Mouse (Mus musculus) midbrain, embryonic 16.5 days (tissue): ENCODE measurements around the gene Rbfox2. TPM values are rescaled to one million over a fixed set of nuclear protein-coding genes. Genes with fewer than 3 reads are reported as not detected.
"Not testable (repeated sequence)": the region's sequence is repeated elsewhere in the genome, so short reads cannot be mapped to it uniquely, and the experiment has no call there.

Experiments used
- ATAC-seq: fragments of 200-750 bp; cut with Nextera tagmentation; 2 replicates; pipeline ENCODE4 v1.8.0; 2017; ENCODE audit warnings: moderate TSS enrichment
- H3K27ac ChIP-seq: fragments of 300-500 bp; sonication (generic); 2 replicates; pipeline ENCODE4 v1.5.1; 2014; ENCODE audit warnings: mild to moderate bottlenecking, low read length, mixed read lengths
- H3K27me3 ChIP-seq: fragments of 300-500 bp; sonication (generic); 2 replicates; pipeline ENCODE4 v1.6.1; 2014; ENCODE audit warnings: low read depth, low read length, mixed read lengths; ENCODE audit not compliant: control insufficient read depth, insufficient read depth
- H3K36me3 ChIP-seq: fragments of 300-500 bp; sonication (generic); 2 replicates; pipeline ENCODE4 v1.6.1; 2014; ENCODE audit warnings: mild to moderate bottlenecking, low read length, moderate library complexity, mixed read lengths; ENCODE audit not compliant: control insufficient read depth, insufficient read depth
- H3K4me1 ChIP-seq: fragments of 300-500 bp; sonication (generic); 2 replicates; pipeline ENCODE4 v1.6.1; 2014; ENCODE audit warnings: mild to moderate bottlenecking, low read length, mixed read lengths; ENCODE audit not compliant: control insufficient read depth, insufficient read depth
- H3K4me2 ChIP-seq: fragments of 300-500 bp; sonication (generic); 2 replicates; pipeline ENCODE4 v1.6.1; 2014; ENCODE audit warnings: mild to moderate bottlenecking, low read length, mixed read lengths
- H3K4me3 ChIP-seq: fragments of 300-500 bp; sonication (generic); 2 replicates; pipeline ENCODE4 v1.5.1; 2014; ENCODE audit warnings: low read depth, mild to moderate bottlenecking, low read length, moderate library complexity, mixed read lengths
- H3K9ac ChIP-seq: fragments of 300-500 bp; sonication (generic); 2 replicates; pipeline ENCODE4 v1.6.1; 2014; ENCODE audit warnings: low read depth, low read length, mixed read lengths
- H3K9me3 ChIP-seq: fragments of 300-500 bp; sonication (generic); replicated peaks from 2 replicates; pipeline ENCODE4 v1.6.1; 2014; ENCODE audit warnings: mild to moderate bottlenecking, low read length, mixed read lengths; ENCODE audit not compliant: control insufficient read depth, poor library complexity, severe bottlenecking
- WGBS: fragments of 180-500 bp; shearing (Covaris S2); extraction: QIAGEN DNeasy Blood & Tissue Kit; methylation state at CpG from one replicate; pipeline ENCODE4 v1.1.7; 2014; 5-methylcytosine and 5-hydroxymethylcytosine counted together
- polyA plus RNA-seq: library from polyadenylated mRNA; unstranded; fragments of >200 nt; fragmentation: Nextera tagmentation; extraction: Ambion mirVana; gene quantifications from 2 replicates; pipeline ENCODE4 v1.2.1, GENCODE M21; 2015

Gene Rbfox2
- polyA plus RNA-seq, 1 experiment from 2014 or later, result 165 TPM

- no peaks in the 10 kb centered on the region for H3K27me3 ChIP-seq
- H3K4me2 ChIP-seq, result no peak overlapping the region
- H3K4me1 ChIP-seq, result peaks cover 5% of the 10 kb centered on the region; the same call in 1 of the 2 replicates
- peaks cover 3% of the 10 kb centered on the region for H3K36me3 ChIP-seq
- no peak; the same call in 1 of the 2 replicates for ATAC-seq
- no peak overlapping the region for H3K27ac ChIP-seq
- no peak overlapping the region for H3K9ac ChIP-seq
- 75% methylated on average over 4 of the region's 4 CpGs for WGBS
- H3K4me3 ChIP-seq, result no peak overlapping the region
- H3K9me3 ChIP-seq, result no peaks in the 10 kb centered on the region
These were observed 234.1 kb downstream of the Rbfox2 start for GRCm38 (mm10) chr15:77072556-77073163.

GRCm38 (mm10) chr15:77071501-77071900 is 235.3 kb downstream of the Rbfox2 start:
- Histone ChIP-seq H3K27me3 (no peaks in the 10 kb centered on the region), H3K27ac (no peak overlapping the region), H3K4me2 (peak overlapping the region; percentile 36), H3K4me1 (peaks cover 5% of the 10 kb centered on the region; the same call in 1 of the 2 replicates), H3K4me3 (no peak overlapping the region), H3K9me3 (no peaks in the 10 kb centered on the region), H3K9ac (no peak overlapping the region), H3K36me3 (peaks cover 2% of the 10 kb centered on the region; the same call in 1 of the 2 replicates)
- 23% methylated on average over 10 of the region's 10 CpGs for WGBS
- peak; percentile 55 for ATAC-seq

GRCm38 (mm10) chr15:77070745-77071268 is 236.0 kb downstream of the Rbfox2 start:
- 87% methylated on average over 11 of the region's 11 CpGs for WGBS
- Histone ChIP-seq H3K4me3 (no peak overlapping the region), H3K9ac (no peak overlapping the region), H3K27me3 (no peaks in the 10 kb centered on the region), H3K27ac (no peak overlapping the region), H3K4me1 (peaks cover 5% of the 10 kb centered on the region; the same call in 1 of the 2 replicates), H3K9me3 (no peaks in the 10 kb centered on the region), H3K4me2 (no peak overlapping the region), H3K36me3 (no peaks in the 10 kb centered on the region)
- no peak for ATAC-seq

- Histone ChIP-seq H3K9me3 (no peaks in the 10 kb centered on the region), H3K27me3 (no peaks in the 10 kb centered on the region), H3K36me3 (no peaks in the 10 kb centered on the region), H3K9ac (no peak overlapping the region), H3K4me3 (no peak overlapping the region), H3K4me2 (no peak overlapping the region), H3K27ac (no peak overlapping the region), H3K4me1 (peaks cover 5% of the 10 kb centered on the region; the same call in 1 of the 2 replicates)
- WGBS, result 90% methylated on average over 3 of the region's 3 CpGs
- no peak for ATAC-seq
These were observed 237.8 kb downstream of the Rbfox2 start for GRCm38 (mm10) chr15:77069019-77069418.

- Histone ChIP-seq H3K4me2 (no peak overlapping the region), H3K9me3 (no peaks in the 10 kb centered on the region), H3K36me3 (no peaks in the 10 kb centered on the region), H3K27me3 (no peaks in the 10 kb centered on the region), H3K4me3 (no peak overlapping the region), H3K4me1 (peaks cover 5% of the 10 kb centered on the region; the same call in 1 of the 2 replicates), H3K27ac (no peak overlapping the region), H3K9ac (no peak overlapping the region)
- no peak for ATAC-seq
- WGBS, result 66% methylated on average over 3 of the region's 3 CpGs
These were observed 238.4 kb downstream of the Rbfox2 start for GRCm38 (mm10) chr15:77068439-77068861.

- no peak overlapping the region for H3K4me3 ChIP-seq
- no peaks in the 10 kb centered on the region for H3K27me3 ChIP-seq
- H3K4me2 ChIP-seq, result no peak overlapping the region
- no peak overlapping the region for H3K27ac ChIP-seq
- H3K9me3 ChIP-seq, result no peaks in the 10 kb centered on the region
- no peak overlapping the region for H3K9ac ChIP-seq
- no peaks in the 10 kb centered on the region; the same call in 1 of the 2 replicates for H3K4me1 ChIP-seq
- no peaks in the 10 kb centered on the region for H3K36me3 ChIP-seq
- WGBS, result 90% methylated on average over 6 of the region's 6 CpGs
- ATAC-seq, result no peak
These were observed 240.6 kb downstream of the Rbfox2 start for GRCm38 (mm10) chr15:77066233-77066632.

GRCm38 (mm10) chr15:77065259-77065852 is 241.4 kb downstream of the Rbfox2 start:
- no peaks in the 10 kb centered on the region for H3K9me3 ChIP-seq
- H3K4me1 ChIP-seq, result no peaks in the 10 kb centered on the region
- no peak overlapping the region for H3K4me2 ChIP-seq
- H3K4me3 ChIP-seq, result no peak overlapping the region
- no peak overlapping the region for H3K9ac ChIP-seq
- H3K27ac ChIP-seq, result no peak overlapping the region
- H3K27me3 ChIP-seq, result no peaks in the 10 kb centered on the region
- H3K36me3 ChIP-seq, result no peaks in the 10 kb centered on the region
- 94% methylated on average over 6 of the region's 6 CpGs for WGBS
- ATAC-seq, result no peak

GRCm38 (mm10) chr15:77062746-77063145 is 244.1 kb downstream of the Rbfox2 start:
- Histone ChIP-seq H3K9ac (no peak overlapping the region), H3K4me1 (no peaks in the 10 kb centered on the region), H3K27ac (no peak overlapping the region), H3K4me3 (no peak overlapping the region), H3K27me3 (no peaks in the 10 kb centered on the region), H3K36me3 (no peaks in the 10 kb centered on the region), H3K4me2 (no peak overlapping the region), H3K9me3 (no peaks in the 10 kb centered on the region)
- ATAC-seq, result no peak

- H3K27me3 ChIP-seq, H3K9me3 ChIP-seq, H3K27ac ChIP-seq, H3K36me3 ChIP-seq, H3K4me2 ChIP-seq, H3K4me3 ChIP-seq, H3K4me1 ChIP-seq, H3K9ac ChIP-seq, ATAC-seq: not testable (repeated sequence)
- 98% methylated on average over 4 of the region's 4 CpGs for WGBS
These were observed 247.4 kb downstream of the Rbfox2 start for GRCm38 (mm10) chr15:77059416-77059815.
